Mouse (Mus musculus): ENCODE data around the gene Fbxo41.

The Fbxo41 gene

GRCm38 (mm10) chr6:85502911-85503250, at the start of gene Fbxo41:
Fbxo41 (minus strand) TSS chr6:85502994.
- DNase-seq = no peak

GRCm38 (mm10) chr6:85547642-85548041, 44.8 kb upstream of the Fbxo41 start:
- DNase-seq = no peak

- no peak for DNase-seq
Measured at GRCm38 (mm10) chr6:85544251-85544881, 41.6 kb upstream of the Fbxo41 start.

- DNase-seq = no peak
Measured at GRCm38 (mm10) chr6:85543351-85544175, 40.8 kb upstream of the Fbxo41 start.

- no peak for DNase-seq
Measured at GRCm38 (mm10) chr6:85522825-85523224, 20.0 kb upstream of the Fbxo41 start.

- DNase-seq = no peak
Measured at GRCm38 (mm10) chr6:85522026-85522425, 19.2 kb upstream of the Fbxo41 start.

GRCm38 (mm10) chr6:85518091-85518693, 15.4 kb upstream of the Fbxo41 start:
- no peak for DNase-seq

- DNase-seq = no peak
Measured at GRCm38 (mm10) chr6:85515941-85516340, 13.1 kb upstream of the Fbxo41 start.

GRCm38 (mm10) chr6:85513531-85513910, 10.7 kb upstream of the Fbxo41 start, which contains the start of gene Egr4:
Egr4 (minus strand) TSS chr6:85513589.
- no peak for DNase-seq

- no peak for DNase-seq
Measured at GRCm38 (mm10) chr6:85512577-85513530, 10.1 kb upstream of the Fbxo41 start.

GRCm38 (mm10) chr6:85512056-85512440, 9.3 kb upstream of the Fbxo41 start:
- no peak for DNase-seq

- no peak for DNase-seq
Measured at GRCm38 (mm10) chr6:85511286-85512055, 8.7 kb upstream of the Fbxo41 start.

GRCm38 (mm10) chr6:85510476-85510875, 7.7 kb upstream of the Fbxo41 start:
- DNase-seq = no peak

- no peak for DNase-seq
Measured at GRCm38 (mm10) chr6:85508602-85509001, 5.8 kb upstream of the Fbxo41 start.

GRCm38 (mm10) chr6:85504908-85505307, 2.1 kb upstream of the Fbxo41 start:
- no peak for DNase-seq

- no peak for DNase-seq
Measured at GRCm38 (mm10) chr6:85502103-85502910, 487 bp downstream of the Fbxo41 start.

- no peak for DNase-seq
Measured at GRCm38 (mm10) chr6:85501571-85502102, 1.2 kb downstream of the Fbxo41 start.

- DNase-seq = no peak
Measured at GRCm38 (mm10) chr6:85500416-85500815, 2.4 kb downstream of the Fbxo41 start.

- DNase-seq = no peak
Measured at GRCm38 (mm10) chr6:85498147-85498546, 4.6 kb downstream of the Fbxo41 start.

- no peak for DNase-seq
Measured at GRCm38 (mm10) chr6:85496976-85497375, 5.8 kb downstream of the Fbxo41 start.

GRCm38 (mm10) chr6:85491606-85492005, 11.2 kb downstream of the Fbxo41 start:
- DNase-seq = no peak
